Mouse (Mus musculus) lung, embryonic 14.5 days (tissue): Measurements from ENCODE around the gene Zfp618. TPM values are rescaled to one million over a fixed set of nuclear protein-coding genes. Genes with fewer than 3 reads are reported as not detected.

Source experiments
- ATAC-seq: fragments of 200-750 bp; cut with Nextera tagmentation; 2 replicates; pipeline ENCODE4 v1.8.0; 2017; ENCODE audit warnings: mild to moderate bottlenecking, moderate TSS enrichment, moderate library complexity; ENCODE audit not compliant: insufficient read depth
- DNase-seq: peaks from one replicate; pipeline ENCODE4 v3.0.0-alpha.2; 2015
- H3K27ac ChIP-seq: fragments of 300-500 bp; sonication (generic); 2 replicates; pipeline ENCODE4 v1.5.1; 2014; ENCODE audit warnings: low read depth, mild to moderate bottlenecking, moderate library complexity
- H3K27me3 ChIP-seq: fragments of 300-500 bp; sonication (generic); 2 replicates; pipeline ENCODE4 v1.6.1; 2014; ENCODE audit warnings: low read length, control low read depth; ENCODE audit not compliant: insufficient read depth
- H3K36me3 ChIP-seq: fragments of 300-500 bp; sonication (generic); 2 replicates; pipeline ENCODE4 v1.6.1; 2014; ENCODE audit warnings: control low read depth; ENCODE audit not compliant: insufficient read depth
- H3K4me1 ChIP-seq: fragments of 300-500 bp; sonication (generic); 2 replicates; pipeline ENCODE4 v1.6.1; 2014; ENCODE audit warnings: antibody characterized with exemption, control low read depth; ENCODE audit not compliant: insufficient read depth
- H3K4me2 ChIP-seq: fragments of 300-500 bp; sonication (generic); 2 replicates; pipeline ENCODE4 v1.6.1; 2014; ENCODE audit warnings: mild to moderate bottlenecking
- H3K4me3 ChIP-seq: fragments of 300-500 bp; sonication (generic); 2 replicates; pipeline ENCODE4 v1.5.1; 2014; ENCODE audit warnings: low read depth, low read length
- H3K9ac ChIP-seq: fragments of 300-500 bp; sonication (generic); 2 replicates; pipeline ENCODE4 v1.6.1; 2014
- H3K9me3 ChIP-seq: fragments of 300-500 bp; sonication (generic); 2 replicates; pipeline ENCODE4 v1.6.1; 2016; ENCODE audit warnings: low read depth, low read length, control low read depth
- CTCF ChIP-seq: IDR thresholded peaks from 2 replicates; pipeline ENCODE4 v1.5.1; 2016; ENCODE audit warnings: antibody characterized with exemption, low read depth
- WGBS: fragments of 180-500 bp; shearing (Covaris S2); extraction: QIAGEN DNeasy Blood & Tissue Kit; methylation state at CpG from one replicate; pipeline ENCODE4 v1.1.7; 2014; 5-methylcytosine and 5-hydroxymethylcytosine counted together
- polyA plus RNA-seq: library from polyadenylated mRNA; unstranded; fragments of >200 nt; fragmentation: Nextera tagmentation; extraction: Ambion mirVana; gene quantifications from 2 replicates; pipeline ENCODE4 v1.2.1, GENCODE M21; 2014

Gene Zfp618
- polyA plus RNA-seq, 1 experiment from 2014 or later, result 24.5 TPM

GRCm38 (mm10) chr4:63166323-63166722, 200.9 kb downstream of the Zfp618 start:
- DNase-seq (no peak), ATAC-seq (0 out of 2 replicates have a peak, but pooled peaks have one; percentile 16)
- Histone ChIP-seq H3K4me3 (no peak overlapping the region), H3K27me3 (peaks cover 6% of the 10 kb centered on the region; the same call in 1 of the 2 replicates), H3K9ac (no peak overlapping the region), H3K9me3 (no peaks in the 10 kb centered on the region), H3K4me1 (no peaks in the 10 kb centered on the region; the same call in 1 of the 2 replicates), H3K27ac (no peak overlapping the region), H3K4me2 (no peak overlapping the region), H3K36me3 (no peaks in the 10 kb centered on the region)
- no peak for TF ChIP-seq CTCF
- 77% methylated on average over 5 of the region's 5 CpGs for WGBS

GRCm38 (mm10) chr4:63170061-63170460, 204.7 kb downstream of the Zfp618 start:
- Histone ChIP-seq H3K9me3 (no peaks in the 10 kb centered on the region), H3K4me1 (no peaks in the 10 kb centered on the region; the same call in 1 of the 2 replicates), H3K4me3 (no peak overlapping the region), H3K27ac (no peak overlapping the region), H3K36me3 (no peaks in the 10 kb centered on the region), H3K4me2 (peak overlapping the region; percentile 54; the same call in 1 of the 2 replicates), H3K9ac (no peak overlapping the region), H3K27me3 (peaks cover 8% of the 10 kb centered on the region; the same call in 1 of the 2 replicates)
- ATAC-seq, result no peak
- DNase-seq, result no peak
- WGBS, result 83% methylated on average over 4 of the region's 4 CpGs
- no peak for TF ChIP-seq CTCF

DNA sequence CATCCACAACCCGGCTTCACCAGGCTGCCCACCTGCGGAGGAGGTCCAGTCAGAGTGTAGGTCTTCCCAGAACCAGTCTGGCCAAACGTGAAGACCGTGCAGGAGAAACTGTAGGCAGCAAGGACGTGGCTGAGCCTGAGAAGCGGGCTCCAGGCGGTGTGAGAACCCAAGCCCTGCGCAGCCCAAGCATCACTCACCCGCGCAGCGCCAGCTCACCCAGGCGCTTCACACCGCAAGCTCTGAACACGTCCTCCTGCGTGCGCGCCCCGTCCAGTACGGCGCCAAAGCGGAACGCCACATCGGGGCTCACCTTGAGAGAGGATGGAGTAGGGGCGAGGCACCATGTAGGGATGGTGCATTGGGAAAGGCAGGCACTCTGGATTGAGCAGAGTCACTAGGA, 205.7 kb downstream of the Zfp618 start:
- Histone ChIP-seq H3K27ac (0 out of 2 replicates have a peak overlapping the region, but pooled peaks have one; percentile 76), H3K4me1 (no peaks in the 10 kb centered on the region; the same call in 1 of the 2 replicates), H3K4me3 (peak overlapping the region; percentile 24), H3K27me3 (peaks cover 8% of the 10 kb centered on the region; the same call in 1 of the 2 replicates), H3K36me3 (no peaks in the 10 kb centered on the region), H3K4me2 (peak overlapping the region; percentile 54), H3K9me3 (no peaks in the 10 kb centered on the region), H3K9ac (peak overlapping the region; percentile 42)
- ATAC-seq (no peak), DNase-seq (peak; percentile 15)
- TF ChIP-seq CTCF, result no peak
- 25% methylated on average over 24 of the region's 24 CpGs for WGBS

DNA sequence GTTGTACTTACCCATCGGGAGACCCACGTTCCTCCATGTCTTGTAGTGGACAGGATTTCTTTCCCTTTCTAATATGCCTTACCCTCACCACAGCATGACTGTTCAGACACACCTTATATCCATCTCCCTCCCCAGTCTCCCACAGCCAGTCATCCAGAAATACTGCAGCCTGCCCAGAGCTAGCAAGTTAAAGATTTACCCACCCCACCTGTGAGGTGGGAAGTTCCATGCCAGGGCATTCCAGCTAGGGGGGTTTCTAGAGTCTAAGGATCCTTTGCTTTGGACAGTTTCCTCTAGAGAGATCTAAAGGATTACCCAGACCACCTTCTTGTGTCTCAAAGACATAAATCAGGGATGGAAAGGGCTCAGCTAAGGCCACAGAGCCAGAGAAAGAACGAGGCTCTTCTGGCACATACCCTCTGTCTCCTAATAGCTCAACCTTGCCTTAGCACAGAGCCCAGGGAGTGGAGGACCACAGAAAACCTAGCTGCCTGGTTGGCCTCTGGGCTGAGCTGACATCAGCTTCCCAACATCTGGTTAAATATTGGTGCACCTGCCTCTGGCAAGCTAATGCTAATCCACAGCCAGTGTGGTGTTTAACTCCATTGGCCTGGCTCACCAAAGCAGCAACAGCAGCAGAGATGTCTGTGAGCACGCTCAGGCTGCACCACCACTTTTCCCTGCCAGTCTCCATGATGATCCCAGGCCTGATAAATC, 206.8 kb downstream of the Zfp618 start, which contains the start of gene Kif12:
Gene Kif12, minus strand, starts transcription at position 163 of the 717 bp plus-strand sequence.
- TF ChIP-seq CTCF, result no peak
- Histone ChIP-seq H3K4me2 (peak within 1 kb of the TSS; percentile 54), H3K27ac (peak within 1 kb of the TSS; percentile 76), H3K9me3 (no peaks in the 10 kb centered on the region), H3K4me1 (no peaks in the 10 kb centered on the region; the same call in 1 of the 2 replicates), H3K4me3 (peak within 1 kb of the TSS; percentile 24), H3K27me3 (peaks cover 8% of the 10 kb centered on the region; the same call in 1 of the 2 replicates), H3K36me3 (no peaks in the 10 kb centered on the region), H3K9ac (peak within 1 kb of the TSS; percentile 42)
- peak; percentile 55 for DNase-seq
- WGBS, result 52% methylated on average over 4 of the region's 4 CpGs
- ATAC-seq, result peak; percentile 82

- no peaks in the 10 kb centered on the region for H3K9me3 ChIP-seq
- DNase-seq (peak; percentile 89), ATAC-seq (peak; percentile 50)
- peaks cover 5% of the 10 kb centered on the region; the same call in 1 of the 2 replicates for H3K4me1 ChIP-seq
- H3K4me2 ChIP-seq, result no peak overlapping the region
- no peaks in the 10 kb centered on the region for H3K27me3 ChIP-seq
- TF ChIP-seq CTCF, result peak; percentile 98
- H3K36me3 ChIP-seq, result no peaks in the 10 kb centered on the region
- H3K9ac ChIP-seq, result no peak overlapping the region
- H3K4me3 ChIP-seq, result no peak overlapping the region
- WGBS, result 2% methylated on average over 5 of the region's 5 CpGs
- H3K27ac ChIP-seq, result no peak overlapping the region
Observed at GRCm38 (mm10) chr4:63181556-63181955, 216.2 kb downstream of the Zfp618 start.

GRCm38 (mm10) chr4:63186281-63186870, 221.0 kb downstream of the Zfp618 start:
- no peak for TF ChIP-seq CTCF
- H3K4me3 ChIP-seq, result no peak overlapping the region
- H3K27ac ChIP-seq, result peak overlapping the region; percentile 95
- DNase-seq (peak; percentile 79), ATAC-seq (peak; percentile 93)
- no peak overlapping the region for H3K4me2 ChIP-seq
- H3K36me3 ChIP-seq, result no peaks in the 10 kb centered on the region
- peaks cover 11% of the 10 kb centered on the region; the same call in 1 of the 2 replicates for H3K4me1 ChIP-seq
- H3K9ac ChIP-seq, result no peak overlapping the region
- H3K27me3 ChIP-seq, result no peaks in the 10 kb centered on the region
- WGBS, result 33% methylated on average over 21 of the region's 21 CpGs
- H3K9me3 ChIP-seq, result no peaks in the 10 kb centered on the region

Other genes starting within 250 kb of the Zfp618 start
- gene Ambp, start 189.2 kb downstream of the Zfp618 start, polyA plus RNA-seq, result 0.47 TPM in 1 of 2 replicates, not detected in the other
- 8.9 and 11.8 TPM in 2 replicates for gene Kif12, start 206.6 kb downstream of the Zfp618 start, polyA plus RNA-seq
- 23.1 and 25.8 TPM in 2 replicates for gene Col27a1, start 248.4 kb downstream of the Zfp618 start, polyA plus RNA-seq